Mouse (Mus musculus) ES-E14 (cell line): ENCODE measurements around the gene Gm525.

Source experiments
- CHD2 ChIP-seq: IDR thresholded peaks from 2 replicates; pipeline ENCODE4 v1.6.1; 2014; ENCODE audit warnings: mild to moderate bottlenecking, low read depth, low read length, inconsistent platforms
- HCFC1 ChIP-seq: IDR thresholded peaks from 2 replicates; pipeline ENCODE4 v1.6.1; 2012; ENCODE audit warnings: low read length, inconsistent platforms, borderline replicate concordance; ENCODE audit not compliant: insufficient read depth
- MAFK ChIP-seq: IDR thresholded peaks from 2 replicates; pipeline ENCODE4 v1.6.1; 2014; ENCODE audit warnings: mild to moderate bottlenecking, low read depth, low read length, inconsistent platforms; ENCODE audit not compliant: insufficient read depth
- ZC3H11A ChIP-seq: IDR thresholded peaks from 2 replicates; pipeline ENCODE4 v1.6.1; 2012; ENCODE audit warnings: low read depth, mild to moderate bottlenecking, inconsistent platforms, low read length, borderline replicate concordance
- ZNF384 ChIP-seq: IDR thresholded peaks from 2 replicates; pipeline ENCODE4 v1.6.1; 2012; ENCODE audit warnings: low read depth, low read length, inconsistent platforms

DNA sequence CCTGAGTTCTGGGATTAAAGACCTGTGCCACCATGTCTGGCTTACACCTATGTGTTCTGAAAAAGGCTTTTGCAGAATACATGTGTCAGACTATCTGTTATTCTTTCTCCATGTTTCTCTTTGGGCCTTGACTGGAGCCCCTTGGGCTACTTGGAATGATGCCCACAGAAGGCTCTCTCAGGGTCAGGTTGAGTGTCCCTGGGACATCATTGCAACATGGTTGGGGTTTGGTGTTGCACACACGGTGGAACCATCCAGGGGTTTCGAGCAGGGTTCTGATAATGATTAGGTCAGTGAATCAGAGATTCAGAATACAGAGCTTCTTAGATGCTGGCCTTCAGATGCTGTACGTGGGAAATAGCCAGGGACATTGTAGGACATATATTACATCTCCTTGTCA lies 4.7 kb downstream of the Gm525 start:
- TF ChIP-seq MAFK (no peak), HCFC1 (no peak), CHD2 (no peak), ZNF384 (no peak), ZC3H11A (no peak)
